Comparison of ENCODE assay signal across 8 mouse cellular contexts in genomic region chr11:117606605-117607203, GRCm38 (mm10). TPM values are rescaled to one million over a fixed set of nuclear protein-coding genes. Genes with fewer than 3 reads are reported as not detected.
A peak's percentile ranks its signal among the peaks of the same experiment; 100 is the strongest.
DNase-seq lines count a peak whose midpoint lies in the region; ATAC-seq and TF ChIP-seq lines count a peak whose summit lies in the region.

No protein-coding gene starts in this region.

- H3K4me3 ChIP-seq in heart, embryonic 15.5 days, result no peak overlapping the region
- H3K4me3 ChIP-seq in limb, embryonic 13.5 days, result no peak overlapping the region
- no peak overlapping the region for H3K4me3 ChIP-seq in stomach, postnatal 0 days (ENCODE audit: low read depth, low read length)

- no peaks in the 10 kb centered on the region for H3K9me3 ChIP-seq in heart, embryonic 15.5 days (replicated peaks)
- H3K9me3 ChIP-seq in limb, embryonic 13.5 days, result no peaks in the 10 kb centered on the region
- no peaks in the 10 kb centered on the region for H3K9me3 ChIP-seq in stomach, postnatal 0 days (ENCODE audit: control insufficient read depth, low read length)

- no peak overlapping the region for H3K27ac ChIP-seq in heart, embryonic 15.5 days
- H3K27ac ChIP-seq in limb, embryonic 13.5 days, result no peak overlapping the region
- no peak overlapping the region for H3K27ac ChIP-seq in stomach, postnatal 0 days (replicated peaks)

- no peak for TF ChIP-seq EP300 in stomach, postnatal 0 days (optimal IDR thresholded peaks at IDR 0.05)

- H3K36me3 ChIP-seq in heart, embryonic 15.5 days, result no peaks in the 10 kb centered on the region
- H3K36me3 ChIP-seq in limb, embryonic 13.5 days, result no peaks in the 10 kb centered on the region
- H3K36me3 ChIP-seq in stomach, postnatal 0 days (ENCODE audit: control insufficient read depth, insufficient read depth, low read length), result no peaks in the 10 kb centered on the region

- peak; percentile 26 for DNase-seq in CD4-positive, CD25-positive, alpha-beta regulatory T cell, adult 2 months (ENCODE audit: low read depth, low spot score)
- peak; percentile 64 for DNase-seq in MN1 (ENCODE audit: low spot score)
- peak; percentile 49 for DNase-seq in stomach, postnatal 0 days (ENCODE audit: low spot score)
- no peak for DNase-seq in T-cell, adult 2 months (ENCODE audit: low spot score)
- no peak for DNase-seq in ovary, postnatal 14 days (ENCODE audit: low spot score)

- 7% methylated on average over 13 of the region's 13 CpGs for WGBS in heart, embryonic 15.5 days
- 7% methylated on average over 13 of the region's 13 CpGs for WGBS in limb, embryonic 13.5 days
- 11% methylated on average over 12 of the region's 13 CpGs for WGBS in stomach, postnatal 0 days

- peak overlapping the region; percentile 43 for H3K4me2 ChIP-seq in heart, embryonic 15.5 days
- peak overlapping the region; percentile 43; the same call in 1 of the 2 replicates for H3K4me2 ChIP-seq in limb, embryonic 13.5 days (replicated peaks)
- H3K4me2 ChIP-seq in stomach, postnatal 0 days (replicated peaks; ENCODE audit: low read depth), result no peak overlapping the region; the same call in 1 of the 2 replicates

- ATAC-seq in CD4-positive, CD25-positive, alpha-beta regulatory T cell, adult 4 months, result no peak
- ATAC-seq in heart, embryonic 15.5 days (replicated peaks; ENCODE audit: insufficient number of reproducible peaks, insufficient read depth, low FRiP score, low read depth), result no peak
- no peak for ATAC-seq in limb, embryonic 13.5 days (ENCODE audit: low FRiP score, low read depth)
- ATAC-seq in stomach, postnatal 0 days (ENCODE audit: low FRiP score, low TSS enrichment), result no peak; the same call in 1 of the 2 replicates

- H3K9ac ChIP-seq in heart, embryonic 15.5 days, result no peak overlapping the region
- H3K9ac ChIP-seq in limb, embryonic 13.5 days, result no peak overlapping the region
- H3K9ac ChIP-seq in stomach, postnatal 0 days (ENCODE audit: low read length), result no peak overlapping the region

- TF ChIP-seq CTCF in stomach, postnatal 0 days (IDR thresholded peaks at IDR 0.05; ENCODE audit: low read depth), result peak; percentile 16

- H3K27me3 ChIP-seq in heart, embryonic 15.5 days, result 0 out of 2 replicates have a peak, but pooled peaks cover 27% of the 10 kb centered on the region
- H3K27me3 ChIP-seq in limb, embryonic 13.5 days, result peaks cover 6% of the 10 kb centered on the region; the same call in 1 of the 2 replicates
- H3K27me3 ChIP-seq in stomach, postnatal 0 days (ENCODE audit: control insufficient read depth, insufficient read depth, low read length), result no peaks in the 10 kb centered on the region

- peaks cover 18% of the 10 kb centered on the region for H3K4me1 ChIP-seq in heart, embryonic 15.5 days (replicated peaks)
- peaks cover 45% of the 10 kb centered on the region for H3K4me1 ChIP-seq in limb, embryonic 13.5 days
- no peaks in the 10 kb centered on the region for H3K4me1 ChIP-seq in stomach, postnatal 0 days (replicated peaks; ENCODE audit: control insufficient read depth, insufficient read depth)

RNA-seq across cellular contexts. Expression of gene Tnrc6c, which starts 47.4 kb away (rescaled TPM):
- 10 to 100 TPM; 19.6 to 21.4 TPM for polyA plus RNA-seq in CD4-positive, CD25-positive, alpha-beta regulatory T cell, adult 4 months (2017; shearing (Covaris generic))
- 6.6 and 7.3 TPM in 2 replicates for polyA plus RNA-seq in heart, embryonic 15.5 days (2015; fragmentation: Nextera tagmentation; extraction: Ambion mirVana)
- 19.3 and 19.6 TPM in 2 replicates for polyA plus RNA-seq in limb, embryonic 13.5 days (2015; fragmentation: Nextera tagmentation; extraction: Ambion mirVana)
- polyA plus RNA-seq in stomach, postnatal 0 days (2015; fragmentation: Nextera tagmentation; extraction: Ambion mirVana), result 6.0 and 6.1 TPM in 2 replicates

Comparison
In these comparisons a context has a peak if more than half of its experiments do, and no peak if none do; other contexts are left out.
1. DNase-seq: peak in CD4-positive, CD25-positive, alpha-beta regulatory T cell, adult 2 months (single experiment), MN1 (single experiment) and stomach, postnatal 0 days (single experiment); none in T-cell, adult 2 months (single experiment) and ovary, postnatal 14 days (single experiment).